Comparison of ENCODE assay signal across 26 mouse cellular contexts in genomic region chr17:91913556-91913955, GRCm38 (mm10).
A peak's percentile ranks its signal among the peaks of the same experiment; 100 is the strongest.
DNase-seq lines count a peak whose midpoint lies in the region; ATAC-seq lines count a peak whose summit lies in the region.
"Had no signal": no experiment of that assay in that cellular context is flagged by ENCODE, and none has a peak within 500 bp of the region (broad histone marks: within the 10 kb centered on the region; RNA-seq: fewer than 3 reads in every experiment).

No protein-coding gene starts in this region.

- no peaks in the 10 kb centered on the region for H3K9me3 ChIP-seq in hindbrain, embryonic 11.5 days (ENCODE audit: control insufficient read depth, low read length)
- H3K9me3 ChIP-seq: embryonic facial prominence, embryonic 12.5 days; embryonic facial prominence, embryonic 15.5 days; forebrain, embryonic 15.5 days; heart, embryonic 12.5 days; heart, embryonic 15.5 days; hindbrain, embryonic 10.5 days had no signal

- no peaks in the 10 kb centered on the region for H3K27me3 ChIP-seq in hindbrain, embryonic 11.5 days (ENCODE audit: control insufficient read depth, insufficient read depth, low read length)
- H3K27me3 ChIP-seq: embryonic facial prominence, embryonic 12.5 days; embryonic facial prominence, embryonic 15.5 days; forebrain, embryonic 15.5 days; heart, embryonic 12.5 days; heart, embryonic 15.5 days had no signal

- H3K4me1 ChIP-seq in hindbrain, embryonic 11.5 days (replicated peaks; ENCODE audit: control insufficient read depth, insufficient read depth, low read length) = no peaks in the 10 kb centered on the region
- H3K4me1 ChIP-seq: embryonic facial prominence, embryonic 12.5 days; embryonic facial prominence, embryonic 15.5 days; forebrain, embryonic 15.5 days; heart, embryonic 12.5 days; heart, embryonic 15.5 days; hindbrain, embryonic 10.5 days had no signal

- H3K4me3 ChIP-seq in hindbrain, embryonic 11.5 days (ENCODE audit: low read depth, low read length) = no peak overlapping the region
- H3K4me3 ChIP-seq: embryonic facial prominence, embryonic 12.5 days; embryonic facial prominence, embryonic 15.5 days; forebrain, embryonic 15.5 days; heart, embryonic 12.5 days; heart, embryonic 15.5 days; hindbrain, embryonic 10.5 days had no signal

- 93% methylated on average over 3 of the region's 3 CpGs for WGBS in hindbrain, embryonic 11.5 days

- DNase-seq in cerebellum, adult 8-10 months = peak; percentile 11
- DNase-seq in cerebellum, postnatal 4 days (ENCODE audit: low spot score in 2 of 2) = no peak
- DNase-seq in brain, adult 2 months (ENCODE audit: low read depth, low spot score) = peak; percentile 42
- DNase-seq in cerebellum, postnatal 10 days = peak; percentile 40 to 45
- peak; percentile 36 to 53 for DNase-seq in cerebellum, postnatal 36 days
- no peak for DNase-seq in ovary, postnatal 14 days (ENCODE audit: low spot score)
- DNase-seq in hindbrain, embryonic 11.5 days (ENCODE audit: low spot score) = no peak
- DNase-seq: adrenal gland, adult 8-10 months; adrenal gland, postnatal 25 days; gastrocnemius, postnatal 25 days; heart, adult 18-20 months; heart, postnatal 10 days; heart, postnatal 36 days; kidney, adult 18-20 months; kidney, adult 9 months had no signal

- no peaks in the 10 kb centered on the region for H3K36me3 ChIP-seq in hindbrain, embryonic 11.5 days (ENCODE audit: control insufficient read depth, insufficient read depth, low read length)
- H3K36me3 ChIP-seq: embryonic facial prominence, embryonic 12.5 days; embryonic facial prominence, embryonic 15.5 days; forebrain, embryonic 15.5 days; heart, embryonic 12.5 days; heart, embryonic 15.5 days; hindbrain, embryonic 10.5 days had no signal

- ATAC-seq in hindbrain, embryonic 11.5 days (ENCODE audit: low FRiP score) = no peak
- ATAC-seq: activated CD4-positive, CD25-positive, alpha-beta regulatory T cell, adult 4 months; forebrain, embryonic 15.5 days; hindbrain, postnatal 0 days; inflammation-experienced regulatory T-cells, adult 6 months; intestine, embryonic 16.5 days had no signal

- H3K9ac ChIP-seq in hindbrain, embryonic 11.5 days (ENCODE audit: low read depth, low read length) = no peak overlapping the region
- H3K9ac ChIP-seq: embryonic facial prominence, embryonic 12.5 days; embryonic facial prominence, embryonic 15.5 days; forebrain, embryonic 15.5 days; heart, embryonic 12.5 days; heart, embryonic 15.5 days; hindbrain, embryonic 14.5 days had no signal

- H3K4me2 ChIP-seq in hindbrain, embryonic 11.5 days (replicated peaks; ENCODE audit: low read depth, low read length) = no peak overlapping the region
- H3K4me2 ChIP-seq: embryonic facial prominence, embryonic 12.5 days; embryonic facial prominence, embryonic 15.5 days; forebrain, embryonic 15.5 days; heart, embryonic 12.5 days; heart, embryonic 15.5 days; hindbrain, embryonic 14.5 days had no signal

- no peak overlapping the region for H3K27ac ChIP-seq in hindbrain, embryonic 11.5 days (ENCODE audit: low read depth, low read length)
- H3K27ac ChIP-seq: embryonic facial prominence, embryonic 12.5 days; embryonic facial prominence, embryonic 15.5 days; forebrain, embryonic 15.5 days; heart, embryonic 15.5 days; hindbrain, embryonic 10.5 days; hindbrain, embryonic 14.5 days; hindbrain, postnatal 0 days had no signal

Comparison
In these comparisons a context has a peak if more than half of its experiments do, and no peak if none do; other contexts are left out.
1. DNase-seq: peak in cerebellum, adult 8-10 months (single experiment), brain, adult 2 months (single experiment), cerebellum, postnatal 10 days (2 of 2) and cerebellum, postnatal 36 days (2 of 2); none in cerebellum, postnatal 4 days (0 of 2), ovary, postnatal 14 days (single experiment) and hindbrain, embryonic 11.5 days (single experiment).